Mouse (Mus musculus): ENCODE data around the gene Abcb8.
A peak's percentile ranks its signal among the peaks of the same experiment; 100 is the strongest.
"Not testable (repeated sequence)": the region's sequence is repeated elsewhere in the genome, so short reads cannot be mapped to it uniquely, and the experiment has no call there.

The Abcb8 gene

DNA sequence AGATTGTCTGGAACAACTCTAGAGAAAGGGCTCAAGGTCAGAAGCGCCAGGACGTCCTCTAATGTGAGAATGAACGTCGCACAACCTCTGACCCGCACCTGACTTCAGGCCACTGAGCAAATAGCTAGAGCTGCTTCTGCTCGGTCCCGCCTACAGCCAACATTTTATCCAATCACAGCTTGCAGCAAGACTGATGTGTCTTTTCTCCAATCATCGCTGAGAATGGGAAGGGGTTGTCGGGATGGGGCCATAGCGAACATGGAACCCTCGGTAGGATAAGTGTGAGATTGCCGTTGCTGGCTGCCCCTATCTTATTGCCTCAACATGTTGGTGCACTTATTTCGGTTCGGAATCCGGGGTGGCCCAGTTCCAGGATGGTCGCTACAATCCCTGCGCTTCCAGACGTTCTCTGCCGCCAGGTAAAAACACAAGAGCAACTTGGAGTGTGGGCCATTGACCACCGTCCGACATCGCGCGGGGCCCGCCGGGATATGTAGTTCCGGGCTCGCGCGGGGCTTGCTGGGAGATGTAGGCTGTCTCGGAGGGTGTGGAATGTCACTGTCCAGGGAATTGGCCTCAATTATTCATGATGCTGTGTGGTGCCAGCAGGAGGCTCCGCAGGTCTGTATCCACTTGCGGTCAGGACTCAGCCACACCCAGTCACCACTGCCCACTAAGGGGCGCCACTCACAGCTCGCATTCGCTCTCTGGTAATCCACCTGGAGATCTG is 867 bp downstream of the Abcb8 start:
- DNase-seq (ENCODE audit: low read depth, low spot score): peak; percentile 97

DNA sequence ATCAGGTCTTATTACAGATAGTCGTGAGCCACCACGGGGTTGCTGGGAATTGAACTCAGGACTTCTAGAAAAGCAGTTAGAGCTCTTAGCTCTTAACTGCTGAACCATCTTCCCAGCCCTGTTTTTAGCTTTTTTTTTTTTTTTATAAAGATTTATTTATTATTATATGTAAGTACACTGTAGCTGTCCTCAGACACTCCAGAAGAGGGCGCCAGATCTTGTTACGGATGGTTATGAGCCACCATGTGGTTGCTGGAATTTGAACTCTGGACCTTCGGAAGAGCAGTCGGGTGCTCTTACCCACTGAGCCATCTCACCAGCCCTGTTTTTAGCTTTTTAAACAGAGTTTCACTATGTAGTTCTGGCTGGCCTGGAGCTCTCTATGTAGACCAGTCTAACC is 2.8 kb downstream of the Abcb8 start:
- DNase-seq (ENCODE audit: low read depth, low spot score): not testable (repeated sequence)

GRCm38 (mm10) chr5:24399686-24400085 is 6.2 kb downstream of the Abcb8 start:
- DNase-seq (ENCODE audit: low read depth, low spot score): no peak

DNA sequence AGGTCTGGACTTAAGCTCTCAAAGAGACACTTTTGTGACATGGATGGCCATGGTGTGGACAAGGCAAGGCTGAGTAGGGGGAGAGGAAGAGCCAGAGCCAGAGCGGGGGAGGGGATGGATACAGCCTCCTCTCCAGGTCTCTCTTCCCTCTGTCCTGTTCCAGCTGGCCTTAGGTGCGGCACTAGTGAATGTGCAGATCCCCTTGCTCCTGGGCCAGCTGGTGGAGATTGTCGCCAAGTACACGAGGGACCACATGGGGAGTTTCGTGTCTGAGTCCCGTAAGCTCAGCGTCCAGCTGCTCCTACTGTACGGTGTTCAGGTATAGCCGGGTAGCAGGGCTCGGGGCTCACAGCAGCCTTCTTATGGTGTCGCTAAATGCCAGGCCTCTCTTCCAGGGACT is 6.9 kb downstream of the Abcb8 start:
- no peak for DNase-seq (ENCODE audit: low read depth, low spot score)

DNA sequence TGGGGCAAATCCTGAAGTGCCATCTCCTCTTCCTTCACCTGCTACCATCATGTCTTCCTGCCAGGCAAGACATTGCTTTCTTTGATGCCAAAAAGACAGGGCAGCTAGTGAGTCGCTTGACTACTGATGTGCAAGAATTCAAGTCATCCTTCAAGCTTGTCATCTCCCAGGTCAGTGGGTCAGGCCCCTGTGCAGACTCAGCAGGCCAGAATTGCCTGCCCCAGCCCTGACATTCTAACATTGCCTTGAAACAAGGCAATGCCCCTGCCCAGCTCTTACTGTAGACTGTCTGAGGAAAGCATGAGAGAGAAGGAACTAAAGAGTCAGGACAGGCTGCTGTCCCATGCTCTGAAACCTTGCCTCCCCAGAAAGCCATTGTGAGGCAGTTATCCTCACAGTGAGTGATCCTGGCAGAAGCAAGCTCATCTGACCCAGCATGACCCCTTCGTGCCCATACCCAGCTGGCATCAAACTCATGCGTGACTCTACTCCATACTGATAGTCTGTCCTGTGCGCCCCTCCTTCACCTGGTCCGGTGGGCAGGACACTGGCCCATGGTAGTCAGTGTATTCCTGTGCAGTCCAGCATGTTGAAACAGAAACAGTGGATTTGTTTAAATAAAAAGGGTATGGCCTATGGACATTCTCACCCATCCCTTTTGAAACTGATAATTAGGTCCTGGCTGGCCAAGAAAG is 7.6 kb downstream of the Abcb8 start:
- DNase-seq (ENCODE audit: low read depth, low spot score): no peak

- no peak for DNase-seq (ENCODE audit: low read depth, low spot score)
Measured at GRCm38 (mm10) chr5:24401969-24402368, 8.5 kb downstream of the Abcb8 start.

DNA sequence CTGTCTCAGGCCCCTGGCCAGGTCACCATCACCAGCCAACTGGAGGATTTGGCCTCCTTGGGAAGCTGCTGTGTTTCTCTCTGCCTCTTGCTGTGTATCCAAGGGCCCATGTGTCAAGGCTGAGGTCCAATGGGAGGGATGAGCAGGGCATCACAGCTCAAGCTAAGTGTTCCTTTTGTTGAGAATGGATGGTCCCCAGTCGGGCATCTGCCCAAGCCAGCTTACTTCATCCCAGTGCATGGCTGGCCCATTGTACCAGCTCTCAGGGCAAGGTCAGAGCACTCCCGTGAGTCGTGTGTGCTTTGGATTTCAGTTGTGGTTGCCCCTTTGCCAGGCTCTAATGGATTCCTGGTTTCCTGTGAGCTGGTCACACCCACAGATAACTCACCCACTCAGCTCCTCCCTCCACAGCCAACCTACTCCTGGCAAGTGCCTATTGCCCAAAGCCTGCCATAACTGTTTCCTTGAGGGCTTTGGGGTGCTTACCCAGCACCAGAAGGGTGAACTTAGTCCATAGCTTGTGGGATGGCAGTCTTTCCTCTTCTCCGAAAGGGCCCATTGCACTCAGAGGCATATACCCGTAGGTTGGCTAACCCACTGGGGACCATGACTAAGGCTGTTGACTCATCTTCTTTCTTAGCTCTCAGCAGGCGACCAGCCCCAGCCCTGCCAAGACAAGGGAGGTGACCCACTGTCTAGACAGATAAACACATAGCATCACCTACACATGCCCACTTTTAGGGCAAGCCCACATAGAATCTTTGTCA is 11.3 kb downstream of the Abcb8 start:
- DNase-seq (ENCODE audit: low read depth, low spot score): no peak

DNA sequence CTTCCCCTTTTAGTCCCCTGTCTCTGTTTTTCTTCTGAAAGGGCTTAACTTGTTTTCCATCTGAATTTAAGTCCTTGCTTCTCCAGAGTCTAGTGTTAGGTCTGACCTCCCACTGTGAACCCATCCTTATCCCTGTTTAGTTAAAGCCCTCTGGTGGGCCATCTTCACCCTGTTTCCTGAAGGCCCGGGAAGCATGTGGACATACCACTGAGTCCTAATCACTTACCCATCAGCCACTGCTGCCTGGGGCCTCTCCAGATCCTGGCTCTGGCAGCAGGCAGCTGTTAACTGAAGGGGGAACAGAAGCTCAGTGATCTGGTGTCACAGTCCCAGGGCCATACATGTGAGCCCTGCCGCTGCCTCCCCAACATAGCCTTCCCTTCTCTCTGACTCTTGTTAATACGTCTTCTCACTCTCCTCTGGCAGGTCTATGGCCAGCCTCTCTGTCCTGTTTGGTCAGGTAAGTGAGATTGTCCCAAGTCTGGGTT is 12.0 kb downstream of the Abcb8 start:
- DNase-seq (ENCODE audit: low read depth, low spot score): no peak

- no peak for DNase-seq (ENCODE audit: low read depth, low spot score)
Measured at GRCm38 (mm10) chr5:24408651-24409050, 15.2 kb downstream of the Abcb8 start.

- DNase-seq (ENCODE audit: low read depth, low spot score): no peak
Measured at GRCm38 (mm10) chr5:24409466-24409865, 16.0 kb downstream of the Abcb8 start.

DNA sequence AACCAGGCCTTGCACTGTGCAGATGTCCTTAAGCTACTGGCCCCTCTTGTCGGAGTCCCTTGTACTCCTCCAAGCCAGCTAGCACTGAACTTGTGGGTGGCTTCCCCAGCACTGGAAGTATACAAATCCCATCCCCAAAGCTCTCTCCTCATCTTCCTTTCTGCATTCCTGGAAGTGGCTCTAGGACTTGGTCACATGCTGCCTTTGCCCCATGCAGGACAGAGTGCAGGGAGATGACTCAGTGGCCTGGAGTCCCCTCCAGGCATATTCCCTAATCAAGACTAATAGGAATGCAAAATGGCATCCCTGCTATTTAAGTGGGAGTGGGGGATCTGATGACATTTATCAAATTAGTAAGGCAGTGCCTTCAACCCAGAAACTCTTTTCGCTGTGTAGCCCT is 18.6 kb downstream of the Abcb8 start:
- no peak for DNase-seq (ENCODE audit: low read depth, low spot score)

- DNase-seq (ENCODE audit: low read depth, low spot score): no peak
Measured at GRCm38 (mm10) chr5:24413042-24413693, 19.7 kb downstream of the Abcb8 start, which contains the start of gene Asic3. Gene Asic3 (plus strand): TSS chr5:24413392.

DNA sequence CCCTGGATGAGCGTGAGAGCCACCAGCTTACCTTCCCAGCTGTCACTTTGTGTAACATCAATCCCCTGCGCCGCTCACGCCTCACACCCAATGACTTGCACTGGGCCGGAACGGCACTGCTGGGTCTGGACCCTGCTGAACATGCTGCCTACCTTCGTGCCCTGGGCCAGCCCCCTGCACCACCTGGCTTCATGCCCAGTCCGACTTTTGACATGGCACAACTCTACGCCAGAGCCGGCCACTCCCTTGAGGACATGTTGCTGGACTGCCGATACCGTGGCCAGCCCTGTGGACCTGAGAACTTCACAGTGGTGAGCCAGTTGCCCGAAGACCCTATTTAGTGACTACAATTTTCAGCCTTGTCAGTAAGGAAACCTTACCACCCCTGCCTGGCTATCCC is 20.5 kb downstream of the Abcb8 start:
- DNase-seq (ENCODE audit: low read depth, low spot score): no peak

GRCm38 (mm10) chr5:24416222-24416736 is 22.8 kb downstream of the Abcb8 start:
- no peak for DNase-seq (ENCODE audit: low read depth, low spot score)

- no peak for DNase-seq (ENCODE audit: low read depth, low spot score)
Measured at GRCm38 (mm10) chr5:24417587-24417986, 24.1 kb downstream of the Abcb8 start.

- DNase-seq (ENCODE audit: low read depth, low spot score): no peak
Measured at GRCm38 (mm10) chr5:24420381-24420780, 26.9 kb downstream of the Abcb8 start.

DNA sequence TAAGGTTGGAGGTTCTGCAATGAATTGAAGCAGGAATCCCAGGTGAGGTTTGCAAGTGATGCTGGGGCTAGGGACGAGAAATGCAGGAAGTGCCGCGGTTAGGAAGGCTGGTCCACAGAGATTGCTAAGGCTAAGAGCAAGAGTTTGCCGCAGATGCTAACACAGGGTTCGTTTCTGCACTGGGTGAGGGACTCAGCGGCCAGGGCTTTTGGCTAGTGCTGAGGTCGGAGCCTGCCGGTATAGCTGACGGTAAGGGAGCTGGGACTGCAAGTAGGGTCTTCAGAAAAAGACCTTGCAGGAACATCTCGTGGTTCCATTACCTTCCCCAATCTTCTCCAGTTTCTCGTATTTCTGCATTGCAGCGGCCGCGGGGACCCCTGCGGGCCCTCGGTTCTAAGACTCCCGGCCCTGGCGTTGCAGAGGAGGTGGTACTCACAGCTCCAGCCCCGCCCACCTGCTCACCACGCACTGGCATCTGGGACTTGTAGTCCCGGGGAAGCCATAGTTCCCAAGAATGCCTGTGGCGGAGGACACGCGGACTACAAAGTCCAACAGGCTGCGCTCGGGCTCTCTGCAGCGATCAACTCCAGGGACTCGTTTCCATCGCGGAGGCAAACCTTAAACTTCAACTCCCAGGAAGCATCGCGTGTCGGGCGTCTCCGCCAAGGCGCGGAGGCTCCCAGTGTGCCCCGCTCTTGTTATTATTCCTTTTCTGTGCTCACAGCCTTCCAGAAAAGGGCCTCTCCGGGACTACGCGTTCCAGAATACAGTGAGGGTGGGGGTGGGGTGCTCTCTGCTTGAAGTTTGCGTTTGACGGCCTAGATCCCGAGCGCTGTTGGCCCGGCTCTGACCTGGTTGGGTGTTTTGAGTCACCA is 29.9 kb downstream of the Abcb8 start, which contains the start of the genes Cdk5 and Slc4a2:
Gene Cdk5, minus strand, starts transcription at position 402 of the 875 bp plus-strand sequence.
Gene Slc4a2, plus strand, starts transcription at position 709 of the 875 bp plus-strand sequence.
- DNase-seq (ENCODE audit: low read depth, low spot score): peak; percentile 94

GRCm38 (mm10) chr5:24424004-24424781 is 30.7 kb downstream of the Abcb8 start:
- DNase-seq (ENCODE audit: low read depth, low spot score): no peak

DNA sequence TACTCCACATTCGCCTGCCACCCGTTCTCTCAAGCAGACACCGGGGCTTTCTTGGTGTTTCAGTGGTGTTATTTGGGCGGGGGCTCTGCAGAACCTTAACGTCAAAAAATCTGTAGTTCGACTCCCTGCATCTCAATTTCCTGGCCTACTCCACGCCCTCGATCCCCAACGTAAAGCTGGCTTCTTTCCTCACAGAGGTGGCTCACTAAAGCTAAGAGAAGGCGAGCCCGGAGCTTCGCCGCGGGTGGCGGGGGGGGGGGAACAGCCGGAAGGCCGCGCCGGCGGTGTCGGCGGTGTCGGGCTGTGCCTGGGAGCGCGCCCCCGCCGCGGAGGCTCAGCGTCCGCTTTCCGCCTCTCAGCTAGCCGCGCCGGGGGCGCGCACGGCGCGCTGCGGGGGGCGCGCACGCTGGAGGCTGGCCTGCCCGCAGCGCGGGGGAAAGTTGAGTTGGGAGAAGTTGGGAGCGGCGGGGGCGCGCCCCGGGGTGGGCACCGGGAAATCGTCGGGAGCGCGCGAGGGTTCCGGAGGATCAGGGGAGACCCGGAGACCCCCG is 31.5 kb downstream of the Abcb8 start:
- DNase-seq (ENCODE audit: low read depth, low spot score): peak; percentile 78
